Mouse (Mus musculus) thymus, adult 2 months (tissue): Measurements from ENCODE around the gene Srpx.

Experiments used
- CTCF ChIP-seq: fragments of 200-500 bp; IDR thresholded peaks from 2 replicates; pipeline ENCODE4 v1.5.1; 2012; ENCODE audit warnings: mild to moderate bottlenecking, control low read depth, low read length, moderate library complexity, borderline replicate concordance; ENCODE audit not compliant: control insufficient read depth, poor library complexity, insufficient read depth; ENCODE audit errors: extremely low read depth
- POLR2A ChIP-seq: fragments of 200-500 bp; IDR thresholded peaks from 2 replicates; pipeline ENCODE4 v1.6.1; 2012; ENCODE audit warnings: mild to moderate bottlenecking, low read length, control low read depth, moderate library complexity; ENCODE audit not compliant: control insufficient read depth, poor library complexity, insufficient read depth; ENCODE audit errors: extremely low read depth

- TF ChIP-seq CTCF = no peak
- TF ChIP-seq POLR2A = no peak
These were observed 9.0 kb downstream of the Srpx start for GRCm38 (mm10) chrX:10108558-10108957.
